Mouse (Mus musculus): ENCODE results near the gene Matn1.

Gene Matn1

DNA sequence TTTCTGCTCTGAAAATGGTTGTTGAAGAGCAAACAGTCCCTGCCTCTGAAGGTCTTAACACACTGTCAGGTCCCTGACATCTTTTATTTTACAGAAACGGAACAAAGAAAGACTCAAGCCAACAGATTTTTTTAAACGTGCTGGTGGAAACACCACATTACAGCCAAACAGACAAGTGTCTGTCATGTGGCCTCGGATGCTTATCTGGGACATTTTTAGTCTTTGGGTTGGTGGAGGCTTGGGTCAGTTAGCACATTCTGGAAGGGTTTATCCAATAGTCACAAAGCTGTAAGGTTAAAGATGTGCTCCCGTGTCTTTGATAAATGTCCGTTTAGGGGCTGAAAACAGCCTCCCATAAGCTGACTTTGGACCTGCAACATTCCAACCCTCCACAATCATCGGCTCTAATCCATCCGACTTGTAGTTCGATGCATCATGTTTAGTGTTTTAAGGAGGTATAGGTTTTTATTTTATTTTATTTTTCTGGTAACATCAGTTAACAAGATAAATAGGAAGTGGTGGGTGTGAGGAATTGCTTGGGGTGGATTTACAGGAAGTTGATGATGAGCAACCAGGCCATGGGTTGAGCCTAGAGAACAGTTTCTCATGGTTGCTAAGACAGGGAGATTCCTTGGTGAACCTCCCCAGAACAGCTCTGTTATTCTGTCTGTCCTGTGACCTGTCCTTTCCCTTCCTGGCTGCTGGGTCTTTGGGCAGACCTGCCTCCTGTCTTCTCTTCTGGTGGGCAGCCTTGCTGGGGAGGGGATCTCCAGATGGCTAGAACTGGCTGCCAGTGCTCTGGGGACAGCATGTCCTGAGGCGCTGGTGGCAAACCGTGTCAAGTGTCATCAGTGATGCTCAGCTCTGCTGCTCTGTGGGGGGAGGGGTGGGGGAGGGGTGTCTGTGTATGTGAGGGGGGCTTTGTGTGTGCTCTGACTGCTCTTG, 25.1 kb upstream of the Matn1 start:
- DNase-seq = no peak

DNA sequence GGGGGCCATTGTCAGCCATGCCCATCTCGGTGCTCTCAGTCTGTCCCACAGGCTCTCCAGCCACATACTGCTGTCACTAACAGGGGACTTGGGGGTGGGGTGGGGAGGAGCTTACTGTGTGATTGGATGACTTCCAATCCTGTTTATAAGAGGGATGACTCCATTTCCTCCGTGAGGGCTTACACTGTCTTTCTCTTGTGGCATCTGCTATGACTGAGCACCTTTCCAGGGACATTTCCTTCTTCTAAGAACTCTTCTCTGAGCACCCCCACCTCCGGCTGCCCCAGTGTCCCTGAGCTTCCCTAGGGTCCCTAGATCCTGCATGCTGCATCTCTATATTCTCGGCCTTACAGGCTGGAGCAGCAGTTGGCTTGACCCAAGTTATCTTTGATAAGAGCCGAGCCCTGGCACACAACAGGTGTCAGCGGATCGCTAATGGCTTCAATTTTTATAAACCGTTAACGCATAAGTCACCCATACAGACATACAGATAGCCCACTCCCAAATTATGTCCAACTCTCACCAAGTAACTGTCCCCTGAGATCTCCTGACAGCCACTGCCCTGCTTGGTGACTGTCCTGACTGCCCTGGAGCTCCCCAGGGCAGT, 24.3 kb upstream of the Matn1 start:
- DNase-seq = no peak

DNA sequence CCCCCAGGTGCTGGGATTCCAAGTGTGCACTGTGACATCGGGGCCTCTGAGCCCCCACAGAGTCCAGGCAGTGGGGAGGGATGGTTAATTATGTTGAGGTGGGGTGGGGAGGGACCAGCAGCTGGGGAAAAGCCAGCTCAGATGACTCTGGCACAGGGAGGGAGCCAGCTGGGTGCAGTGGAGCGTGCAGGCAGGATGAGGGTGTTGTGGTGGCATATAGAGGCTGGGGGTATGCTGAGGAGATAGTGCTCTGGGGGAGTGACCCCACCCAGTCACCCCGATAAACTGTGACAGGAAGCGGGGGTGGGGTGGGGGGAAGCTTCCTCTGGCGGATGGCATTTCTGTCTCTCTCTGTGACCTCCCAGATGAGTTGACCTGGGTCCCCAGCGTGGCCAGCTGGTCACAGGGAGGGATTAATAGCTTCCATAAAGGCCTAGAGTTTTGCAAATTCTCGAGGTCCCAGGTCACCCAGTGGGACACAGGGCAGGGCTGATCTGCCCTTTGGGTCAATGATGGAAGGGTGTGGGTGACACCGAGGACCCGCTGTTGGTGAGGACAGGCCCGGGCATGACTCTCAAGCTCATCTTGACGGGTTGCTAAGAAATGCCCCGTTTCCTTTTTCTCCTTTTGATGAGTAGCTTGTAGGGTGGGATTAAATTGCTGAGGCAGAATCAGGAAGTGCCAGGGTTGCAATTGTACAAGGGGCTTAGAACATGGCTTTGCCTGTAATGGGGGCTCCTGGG, 23.1 kb upstream of the Matn1 start:
- peak; percentile 37 to 40 for DNase-seq

DNA sequence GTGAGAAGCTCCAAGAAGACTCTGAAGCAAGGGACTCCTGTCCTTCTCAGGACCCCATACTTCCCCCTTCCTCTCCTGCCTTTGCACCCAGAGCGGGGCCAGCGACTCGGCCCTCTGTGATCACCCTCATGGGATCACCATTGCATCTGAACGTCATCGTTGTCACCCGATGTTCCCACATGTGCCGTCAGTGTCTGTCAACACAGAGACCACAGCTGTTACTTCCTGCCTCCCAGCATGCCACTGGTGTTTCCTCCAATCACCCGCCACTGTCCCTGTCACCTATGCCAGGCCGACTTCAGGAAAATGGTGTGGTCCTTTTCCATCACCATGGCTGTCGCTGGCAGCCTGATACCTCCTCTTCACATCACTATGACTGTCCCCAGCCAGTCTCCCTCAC, 22.2 kb upstream of the Matn1 start:
- DNase-seq = peak; percentile 46 to 52

DNA sequence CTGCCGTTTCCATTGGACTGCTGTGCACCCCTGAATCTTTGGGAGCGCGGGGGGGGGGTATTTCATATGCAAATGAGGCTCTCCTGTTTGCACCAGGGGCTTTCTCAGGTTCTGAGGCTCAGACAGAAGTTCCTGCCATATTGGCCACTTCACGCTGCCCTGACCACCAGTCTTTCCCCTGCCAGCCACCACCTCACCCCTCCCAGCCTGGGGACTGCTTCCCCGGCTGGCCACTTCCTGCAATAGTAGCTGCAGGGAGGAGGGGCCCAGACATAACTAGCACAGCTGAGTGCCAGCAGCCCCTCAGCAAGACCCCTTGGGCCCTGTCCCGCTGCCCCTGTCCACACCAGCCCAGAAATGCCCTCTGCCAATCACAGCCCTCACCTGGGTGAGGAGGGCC, 17.9 kb upstream of the Matn1 start:
- DNase-seq = no peak

DNA sequence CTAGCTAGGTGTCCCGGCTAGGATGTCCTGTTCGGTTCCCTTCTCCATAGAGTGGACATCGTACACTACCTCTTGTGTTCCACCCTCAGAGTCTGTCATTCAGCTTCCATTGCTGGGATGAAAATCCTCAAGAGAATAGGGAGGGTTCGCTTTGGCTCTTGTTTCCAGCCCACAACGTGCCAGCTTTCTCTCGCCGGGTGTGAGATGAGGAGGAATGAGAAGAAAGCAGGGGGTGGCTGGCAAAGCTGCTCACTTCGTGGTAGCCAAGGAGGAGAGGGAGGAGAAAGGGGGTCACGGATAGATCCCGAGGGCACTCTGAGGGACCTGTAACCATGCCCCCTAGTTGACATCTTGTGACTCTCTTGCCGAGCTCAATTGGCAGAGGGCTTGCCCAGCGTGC, 16.4 kb upstream of the Matn1 start:
- DNase-seq = no peak

DNA sequence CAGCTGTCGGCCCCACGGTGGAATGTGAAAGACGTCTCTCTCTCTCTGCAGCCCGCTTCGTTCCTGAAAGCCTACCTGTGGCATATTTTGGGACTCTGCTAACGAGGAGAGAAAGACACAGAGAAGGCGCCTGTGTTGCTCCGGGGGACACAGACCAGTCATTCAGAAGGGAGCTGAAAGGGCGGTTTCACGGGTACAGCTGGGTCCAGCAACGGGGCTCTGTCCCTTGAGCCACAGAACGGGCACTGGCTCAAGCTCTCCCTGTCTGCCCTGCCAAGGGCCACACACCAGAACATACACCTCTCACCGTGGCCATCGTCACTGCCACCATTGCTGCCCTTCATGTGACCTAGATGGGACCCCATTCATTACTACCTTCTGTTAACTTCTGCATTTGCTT, 1.5 kb upstream of the Matn1 start:
- no peak for DNase-seq

DNA sequence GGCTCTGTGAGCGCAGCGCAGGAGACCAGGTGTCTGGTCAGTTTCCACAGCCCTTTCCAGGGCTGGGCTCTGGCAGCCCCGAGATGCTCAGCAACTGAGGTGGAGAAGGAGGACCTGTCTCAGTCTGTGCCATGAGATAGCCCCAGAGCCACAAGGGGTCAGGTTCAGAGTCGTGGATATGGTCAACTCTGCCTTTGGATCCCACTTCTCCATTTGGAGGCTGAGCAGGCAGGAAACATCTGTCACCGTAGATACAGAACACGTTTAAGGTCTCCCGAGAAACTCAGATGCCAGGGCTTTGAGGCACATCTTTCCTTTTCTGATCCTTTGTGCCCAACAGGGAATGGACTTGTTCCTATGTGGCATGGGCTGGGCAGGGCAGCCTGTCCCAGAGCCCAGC, 594 bp downstream of the Matn1 start:
- no peak for DNase-seq

DNA sequence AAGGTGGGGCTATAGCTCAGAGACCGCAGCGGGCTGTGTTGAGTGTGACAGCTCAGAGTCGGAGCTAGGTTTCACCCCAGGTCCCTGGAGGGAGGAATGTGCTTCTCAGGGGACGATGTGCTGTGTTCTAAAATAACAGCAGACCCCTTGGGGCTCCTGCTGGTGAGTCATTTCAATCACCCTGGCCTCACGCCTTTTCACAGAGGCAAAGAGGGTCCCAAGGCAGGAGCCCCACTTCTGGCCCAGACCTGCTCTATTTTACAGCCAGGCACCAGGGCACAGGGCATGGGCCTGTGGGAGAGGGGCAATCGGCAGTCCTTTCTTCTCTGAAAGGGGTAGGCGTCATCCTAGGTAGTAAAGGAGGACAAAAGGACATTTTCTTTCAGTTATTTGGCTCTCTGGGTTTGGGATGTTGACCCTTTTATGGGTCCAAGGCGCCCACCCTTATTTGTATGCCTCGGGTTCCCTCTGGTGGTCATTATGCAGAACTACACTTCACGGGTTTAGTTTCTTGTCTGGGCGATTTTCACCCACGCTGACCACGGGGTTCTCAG, 3.0 kb downstream of the Matn1 start:
- DNase-seq = no peak

DNA sequence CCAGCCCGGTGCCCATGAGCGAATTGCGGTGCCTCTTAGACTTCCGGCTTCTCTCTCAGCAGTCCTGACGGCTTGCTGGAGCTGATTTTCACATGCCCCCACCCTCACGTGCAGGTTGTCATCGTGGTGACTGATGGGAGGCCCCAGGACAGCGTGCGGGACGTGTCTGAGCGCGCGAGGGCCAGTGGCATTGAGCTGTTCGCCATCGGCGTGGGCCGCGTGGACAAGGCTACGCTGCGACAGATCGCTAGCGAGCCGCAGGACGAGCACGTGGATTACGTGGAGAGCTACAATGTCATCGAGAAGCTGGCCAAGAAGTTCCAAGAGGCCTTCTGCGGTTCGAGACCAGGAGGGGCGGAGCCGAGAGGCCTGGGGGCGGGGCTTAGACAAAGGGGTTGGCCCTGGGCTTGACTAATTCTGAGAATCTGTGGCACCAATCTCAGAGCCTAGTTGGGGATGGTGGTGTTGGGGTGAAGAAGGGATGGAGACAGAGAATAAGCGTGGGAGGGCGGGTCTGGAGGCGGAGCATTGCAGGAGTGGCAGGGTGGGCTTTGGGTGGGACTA, 5.7 kb downstream of the Matn1 start:
- DNase-seq = no peak

DNA sequence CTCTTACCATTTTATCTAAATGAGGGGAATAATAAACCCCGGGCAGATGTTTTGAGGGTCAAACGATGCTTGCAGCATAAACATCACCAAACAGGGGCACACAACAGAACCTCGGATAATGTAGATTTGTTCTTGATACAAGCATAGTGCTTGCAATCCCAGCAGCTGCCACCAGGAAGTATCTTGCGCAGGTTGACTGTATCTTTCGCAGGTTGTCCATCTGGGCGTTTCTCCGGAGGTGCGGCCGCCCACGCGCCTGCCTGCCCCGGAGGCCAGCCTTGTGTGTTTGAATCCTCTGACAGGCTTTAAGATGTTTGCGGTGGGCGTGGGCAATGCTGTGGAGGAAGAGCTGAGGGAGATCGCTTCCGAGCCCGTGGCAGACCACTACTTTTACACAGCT, 8.3 kb downstream of the Matn1 start:
- DNase-seq = peak in 1 of 2 experiments; percentile 7

DNA sequence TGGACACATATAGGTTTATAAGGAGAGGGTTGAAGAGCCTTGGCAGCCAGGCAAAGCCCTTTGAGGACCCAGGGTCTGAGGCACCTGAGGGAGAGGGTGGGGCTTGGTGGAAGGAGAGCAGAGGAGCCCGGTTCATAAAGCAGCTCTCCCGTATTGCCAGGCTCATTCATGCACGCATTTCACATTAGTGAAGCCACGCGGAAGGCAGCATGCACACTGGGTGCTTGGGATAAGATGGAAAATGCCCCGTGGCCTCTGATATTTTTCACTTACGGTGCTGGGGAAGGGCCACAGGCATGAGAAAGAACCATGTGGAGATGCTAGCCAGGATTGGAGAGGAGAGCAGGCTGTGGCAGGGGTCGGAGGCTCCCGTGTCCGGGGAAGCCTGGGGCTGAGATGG, 13.0 kb downstream of the Matn1 start:
- no peak for DNase-seq

DNA sequence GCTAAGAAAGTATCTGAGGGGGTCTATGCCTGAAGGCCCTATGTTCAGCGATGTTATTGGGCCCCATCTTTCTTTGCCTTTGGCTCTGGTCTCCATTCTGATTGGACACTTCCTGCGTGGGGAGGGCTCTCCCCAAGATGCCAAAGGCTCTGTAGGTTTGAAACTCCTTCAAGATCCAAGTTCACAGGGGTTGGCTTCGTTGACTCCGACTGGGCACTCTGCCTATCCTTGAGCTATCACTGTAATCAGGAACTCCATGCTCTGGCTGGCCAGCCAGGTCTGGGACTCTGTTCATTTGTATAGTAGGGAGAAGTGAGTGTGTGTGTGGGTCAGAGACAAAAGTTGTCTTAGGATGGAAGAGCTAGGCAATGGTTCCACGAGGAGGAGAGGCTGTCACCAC, 14.6 kb downstream of the Matn1 start:
- DNase-seq = no peak

DNA sequence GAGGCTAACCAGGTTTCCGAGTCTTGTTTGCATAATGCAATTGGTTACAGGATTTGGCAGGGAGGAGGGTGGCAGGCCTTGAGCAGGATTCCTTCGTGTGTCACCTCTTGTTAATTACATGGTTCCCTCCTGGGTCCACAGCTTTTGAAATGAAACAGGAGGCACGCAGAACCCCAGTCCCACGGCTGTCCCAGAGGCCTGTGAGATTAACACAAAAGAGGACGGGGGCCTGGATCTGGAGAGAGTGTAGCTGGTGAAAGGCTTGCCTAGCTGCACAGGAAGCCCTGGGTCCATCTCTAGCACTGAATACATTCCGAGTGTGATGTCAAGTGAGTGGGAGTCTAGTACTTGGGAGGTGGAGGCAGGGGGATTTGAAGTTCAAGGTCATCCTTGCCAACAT, 15.5 kb downstream of the Matn1 start:
- no peak for DNase-seq

DNA sequence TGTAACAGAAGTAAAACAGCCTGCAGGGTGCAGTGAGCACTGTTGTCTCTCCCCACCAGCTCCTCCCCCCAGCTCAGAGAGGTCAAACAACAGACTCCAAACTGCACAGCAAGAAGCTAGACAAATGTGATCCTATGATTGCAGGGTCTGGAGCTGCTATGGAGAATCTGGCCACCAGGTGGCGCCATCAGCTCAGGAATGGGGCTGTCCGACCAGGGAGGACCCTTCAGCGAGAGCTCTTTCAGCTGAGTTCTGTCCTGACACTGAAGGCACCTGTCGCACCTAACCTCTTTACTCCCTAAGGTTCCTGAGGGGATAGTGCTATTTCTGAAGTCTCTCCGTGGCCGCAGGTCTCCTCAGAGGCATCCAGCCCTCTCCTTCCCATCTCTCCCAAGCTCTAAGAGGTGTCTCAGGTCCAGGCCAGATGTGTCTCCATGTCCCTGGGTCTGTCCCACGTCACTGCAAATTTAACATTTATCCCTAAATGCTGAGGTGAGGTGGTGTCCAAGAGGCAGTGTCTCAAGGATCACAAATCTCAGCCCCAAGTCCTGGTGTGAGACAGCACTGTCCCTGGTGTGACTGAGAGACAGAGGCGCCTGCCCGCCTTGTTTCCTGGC, 16.0 kb downstream of the Matn1 start:
- DNase-seq = peak; percentile 63 to 67

DNA sequence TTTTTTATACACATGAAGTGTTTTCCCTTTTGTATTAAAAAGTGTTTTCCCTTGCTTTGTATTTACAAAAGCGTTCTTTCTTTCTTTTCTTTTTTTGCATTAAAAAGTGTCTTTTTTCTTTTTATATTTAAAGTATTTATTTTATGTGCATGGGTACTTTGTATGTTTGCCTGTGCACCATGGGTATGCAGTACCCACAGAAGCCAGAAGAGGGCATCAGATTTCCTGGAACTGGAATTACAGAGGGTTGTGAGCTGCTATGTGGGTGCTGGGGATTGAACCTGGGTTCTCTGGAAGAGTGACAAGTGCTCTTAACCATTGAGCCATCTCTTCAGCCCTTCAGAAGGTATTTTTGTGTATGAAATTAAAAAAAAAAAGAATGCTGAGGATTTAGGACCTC, 27.1 kb downstream of the Matn1 start:
- DNase-seq = no peak

DNA sequence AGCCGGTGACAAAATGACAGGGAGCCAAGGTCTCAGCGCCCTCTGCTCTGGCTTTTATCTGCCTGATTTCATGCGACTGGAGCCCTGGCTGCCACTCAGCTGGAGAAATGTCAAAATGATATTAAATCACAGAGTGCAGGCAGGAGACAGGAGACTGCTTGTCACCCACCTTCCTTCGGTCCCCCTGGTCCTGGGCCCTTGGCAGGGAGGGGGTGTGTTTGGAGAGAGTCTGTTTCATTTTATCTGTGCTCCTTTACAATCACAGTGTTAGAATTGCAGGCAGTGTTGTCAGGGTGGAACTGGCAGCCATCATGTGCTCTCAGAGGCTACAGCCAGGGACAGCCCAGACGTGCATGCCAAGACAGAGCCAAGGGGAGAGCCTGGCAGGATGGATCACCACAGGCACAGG, 28.2 kb downstream of the Matn1 start:
- DNase-seq = no peak

DNA sequence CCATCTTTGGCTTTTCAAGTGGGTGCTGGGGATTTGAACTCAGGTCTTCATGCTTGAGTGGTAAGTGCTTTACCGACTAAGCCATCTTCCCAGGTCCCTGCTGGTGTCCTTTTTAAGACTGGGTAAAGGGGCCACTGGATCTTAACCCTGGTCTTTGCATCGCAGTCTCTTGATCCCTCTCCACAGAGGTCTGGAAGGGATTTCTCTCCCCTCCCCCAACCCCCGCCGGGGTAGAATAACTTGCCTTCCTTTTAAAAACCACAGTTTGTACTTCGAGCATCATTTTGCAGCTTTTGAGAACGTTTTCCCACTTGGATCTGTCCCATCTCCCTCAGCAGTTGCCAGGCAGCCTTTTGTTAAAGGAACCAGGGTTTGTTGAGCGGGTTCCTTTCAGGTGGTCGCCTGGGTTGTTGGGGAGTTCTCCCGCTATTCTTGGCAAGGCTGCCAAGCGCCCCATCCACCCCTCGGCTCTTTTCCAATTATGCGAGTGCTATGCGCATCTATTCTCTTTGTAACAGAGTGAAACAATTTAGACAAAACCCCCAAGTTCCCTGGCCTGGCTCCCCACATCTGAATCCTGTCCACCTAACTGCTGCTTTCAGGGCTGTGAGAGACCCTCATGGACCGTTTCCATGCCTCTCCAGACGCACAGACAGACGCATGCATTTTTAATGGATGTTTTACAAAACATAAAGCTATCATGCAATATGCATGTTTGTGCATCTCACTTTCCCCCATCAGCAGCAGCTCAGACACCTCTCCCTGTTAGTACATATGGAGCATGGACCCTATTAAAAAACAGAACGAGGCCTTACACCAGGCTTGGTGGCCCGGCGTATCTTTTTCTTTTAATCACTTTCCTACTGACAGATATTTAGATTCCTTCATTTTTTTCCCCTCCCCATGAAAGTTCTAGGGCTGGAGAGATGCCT, 29.4 kb downstream of the Matn1 start:
- DNase-seq = no peak

DNA sequence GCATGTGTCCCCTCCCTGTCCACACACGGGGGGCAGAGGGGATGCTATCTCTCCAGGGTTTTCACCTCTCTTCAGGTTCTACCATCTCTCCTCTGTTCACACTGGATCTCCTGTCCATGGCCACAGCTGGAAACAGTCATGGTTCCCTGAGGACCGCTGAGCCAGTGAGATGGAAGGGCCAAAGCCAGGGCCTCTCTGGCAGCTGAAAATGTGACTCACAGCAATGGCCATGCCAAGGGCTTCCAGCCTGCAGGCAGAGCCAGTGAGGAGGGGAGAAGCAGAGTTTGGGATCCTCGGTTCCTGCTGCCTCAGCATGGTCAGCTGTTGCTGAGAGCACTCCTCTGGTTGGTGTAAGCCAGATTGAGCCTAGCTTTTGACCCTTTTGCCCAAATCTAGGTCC, 34.8 kb downstream of the Matn1 start:
- peak in 1 of 2 experiments; percentile 5 for DNase-seq

DNA sequence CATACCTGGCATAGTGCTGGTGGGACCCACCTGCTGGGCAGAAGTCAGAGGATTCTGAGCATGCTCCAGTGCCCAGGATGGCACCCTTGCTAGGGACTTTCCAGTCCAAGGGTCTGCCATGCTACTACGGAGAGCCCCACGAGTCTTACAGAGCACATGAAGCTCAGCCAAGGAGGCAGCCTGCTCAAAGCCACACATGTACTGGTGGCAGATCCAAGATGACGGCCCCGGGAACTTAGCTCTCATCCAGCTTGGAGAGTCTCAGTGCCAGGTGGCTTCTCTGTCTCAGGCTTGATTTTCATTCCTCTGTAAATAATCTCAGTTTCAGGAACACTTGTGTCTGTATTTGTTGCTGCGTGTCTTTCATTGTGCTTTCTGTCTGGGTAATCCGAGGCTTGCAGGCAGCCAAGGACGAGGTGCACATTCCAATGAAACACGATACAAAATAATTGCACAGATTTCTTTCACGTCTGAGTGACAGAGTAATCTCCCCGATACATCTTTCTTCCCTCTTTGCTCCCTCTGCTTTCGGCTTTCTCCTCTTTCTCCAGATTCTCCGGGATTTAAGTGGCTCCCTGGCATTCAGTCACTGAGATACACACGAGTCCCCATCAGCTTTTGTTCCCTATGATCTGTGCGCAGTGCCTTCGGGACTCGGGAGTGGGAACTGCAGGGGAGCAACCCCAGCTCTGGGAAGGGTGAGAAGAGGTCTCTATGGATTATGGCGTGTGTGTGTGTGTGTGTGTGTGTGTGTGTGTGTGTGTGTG, 40.4 kb downstream of the Matn1 start:
- no peak for DNase-seq

DNA sequence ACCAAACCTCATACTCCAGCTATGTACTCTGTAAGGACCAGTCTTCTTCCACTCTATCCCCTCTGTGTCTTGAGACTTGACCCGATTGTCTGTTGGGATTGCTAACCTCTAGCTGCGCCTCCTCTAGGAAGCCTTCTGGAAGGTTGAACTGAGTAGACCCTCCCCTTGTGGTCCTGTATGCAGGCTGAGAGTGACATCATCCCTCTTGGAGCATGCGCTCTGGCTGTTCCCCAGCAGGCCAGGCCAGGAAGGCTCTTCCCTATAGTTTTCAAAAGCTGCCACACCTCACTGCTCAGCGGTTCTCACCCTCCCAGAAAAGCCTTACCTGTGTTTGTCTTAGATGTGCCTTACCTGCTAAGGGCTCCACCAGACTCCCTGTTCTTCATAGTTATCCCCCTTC, 42.9 kb downstream of the Matn1 start:
- DNase-seq = no peak
